Mouse (Mus musculus): ENCODE results near the gene Slc4a11.
"Not testable (repeated sequence)": the region's sequence is repeated elsewhere in the genome, so short reads cannot be mapped to it uniquely, and the experiment has no call there.

Slc4a11 gene

GRCm38 (mm10) chr2:130656536-130656935, 40.8 kb downstream of the Slc4a11 start:
- H3K27me3 ChIP-seq (ENCODE audit: control insufficient read depth, insufficient read depth, low read length, poor library complexity, severe bottlenecking), result no peaks in the 10 kb centered on the region
- peaks cover 15% of the 10 kb centered on the region for H3K36me3 ChIP-seq (ENCODE audit: control insufficient read depth, insufficient read depth, low read length, poor library complexity, severe bottlenecking)
- no peak for DNase-seq (ENCODE audit: low read depth, low spot score)

- no peak for DNase-seq (ENCODE audit: low read depth, low spot score)
- H3K27me3 ChIP-seq (ENCODE audit: control insufficient read depth, insufficient read depth, low read length, poor library complexity, severe bottlenecking), result no peaks in the 10 kb centered on the region
- peaks cover 12% of the 10 kb centered on the region for H3K36me3 ChIP-seq (ENCODE audit: control insufficient read depth, insufficient read depth, low read length, poor library complexity, severe bottlenecking)
These were observed 41.5 kb downstream of the Slc4a11 start for GRCm38 (mm10) chr2:130655660-130656339.

- peaks cover 11% of the 10 kb centered on the region for H3K36me3 ChIP-seq (ENCODE audit: control insufficient read depth, insufficient read depth, low read length, poor library complexity, severe bottlenecking)
- no peaks in the 10 kb centered on the region for H3K27me3 ChIP-seq (ENCODE audit: control insufficient read depth, insufficient read depth, low read length, poor library complexity, severe bottlenecking)
- DNase-seq (ENCODE audit: low read depth, low spot score), result no peak
These were observed 43.6 kb downstream of the Slc4a11 start for GRCm38 (mm10) chr2:130653760-130654159.

GRCm38 (mm10) chr2:130653303-130653702, 44.0 kb downstream of the Slc4a11 start:
- peaks cover 11% of the 10 kb centered on the region for H3K36me3 ChIP-seq (ENCODE audit: control insufficient read depth, insufficient read depth, low read length, poor library complexity, severe bottlenecking)
- no peaks in the 10 kb centered on the region for H3K27me3 ChIP-seq (ENCODE audit: control insufficient read depth, insufficient read depth, low read length, poor library complexity, severe bottlenecking)
- DNase-seq (ENCODE audit: low read depth, low spot score), result no peak

GRCm38 (mm10) chr2:130649028-130649427, 48.3 kb downstream of the Slc4a11 start:
- not testable (repeated sequence) for H3K27me3 ChIP-seq (ENCODE audit: control insufficient read depth, insufficient read depth, low read length, poor library complexity, severe bottlenecking); DNase-seq (ENCODE audit: low read depth, low spot score); H3K36me3 ChIP-seq (ENCODE audit: control insufficient read depth, insufficient read depth, low read length, poor library complexity, severe bottlenecking)

GRCm38 (mm10) chr2:130645198-130645597, 52.1 kb downstream of the Slc4a11 start:
- H3K36me3 ChIP-seq (ENCODE audit: control insufficient read depth, insufficient read depth, low read length, poor library complexity, severe bottlenecking), result no peaks in the 10 kb centered on the region
- DNase-seq (ENCODE audit: low read depth, low spot score), result no peak
- no peaks in the 10 kb centered on the region for H3K27me3 ChIP-seq (ENCODE audit: control insufficient read depth, insufficient read depth, low read length, poor library complexity, severe bottlenecking)

- Histone ChIP-seq H3K27me3 (ENCODE audit: control insufficient read depth, insufficient read depth, low read length, poor library complexity, severe bottlenecking) (no peaks in the 10 kb centered on the region), H3K36me3 (ENCODE audit: control insufficient read depth, insufficient read depth, low read length, poor library complexity, severe bottlenecking) (no peaks in the 10 kb centered on the region)
- DNase-seq (ENCODE audit: low read depth, low spot score), result peak; percentile 89
These were observed 54.5 kb downstream of the Slc4a11 start, which contains the start of gene Lzts3 for GRCm38 (mm10) chr2:130642684-130643369. Lzts3 (minus strand) TSS chr2:130642803.

- no peaks in the 10 kb centered on the region for H3K27me3 ChIP-seq (ENCODE audit: control insufficient read depth, insufficient read depth, low read length, poor library complexity, severe bottlenecking)
- peak; percentile 52 for DNase-seq (ENCODE audit: low read depth, low spot score)
- H3K36me3 ChIP-seq (ENCODE audit: control insufficient read depth, insufficient read depth, low read length, poor library complexity, severe bottlenecking), result no peaks in the 10 kb centered on the region
These were observed 55.1 kb downstream of the Slc4a11 start for GRCm38 (mm10) chr2:130642197-130642660.

- DNase-seq (ENCODE audit: low read depth, low spot score), result no peak
- H3K36me3 ChIP-seq (ENCODE audit: control insufficient read depth, insufficient read depth, low read length, poor library complexity, severe bottlenecking), result no peaks in the 10 kb centered on the region
- H3K27me3 ChIP-seq (ENCODE audit: control insufficient read depth, insufficient read depth, low read length, poor library complexity, severe bottlenecking), result no peaks in the 10 kb centered on the region
These were observed 55.8 kb downstream of the Slc4a11 start for GRCm38 (mm10) chr2:130641351-130642025.

GRCm38 (mm10) chr2:130639276-130639675, 58.0 kb downstream of the Slc4a11 start:
- Histone ChIP-seq H3K27me3 (ENCODE audit: control insufficient read depth, insufficient read depth, low read length, poor library complexity, severe bottlenecking) (no peaks in the 10 kb centered on the region), H3K36me3 (ENCODE audit: control insufficient read depth, insufficient read depth, low read length, poor library complexity, severe bottlenecking) (no peaks in the 10 kb centered on the region)
- DNase-seq (ENCODE audit: low read depth, low spot score), result no peak

- no peaks in the 10 kb centered on the region for H3K36me3 ChIP-seq (ENCODE audit: control insufficient read depth, insufficient read depth, low read length, poor library complexity, severe bottlenecking)
These were observed 59.2 kb downstream of the Slc4a11 start for GRCm38 (mm10) chr2:130638101-130638611.

GRCm38 (mm10) chr2:130635847-130636246, 61.5 kb downstream of the Slc4a11 start:
- H3K27me3 ChIP-seq (ENCODE audit: control insufficient read depth, insufficient read depth, low read length, poor library complexity, severe bottlenecking), result no peaks in the 10 kb centered on the region
- no peak for DNase-seq (ENCODE audit: low read depth, low spot score)
- no peaks in the 10 kb centered on the region for H3K36me3 ChIP-seq (ENCODE audit: control insufficient read depth, insufficient read depth, low read length, poor library complexity, severe bottlenecking)

More at GRCm38 (mm10) chr2:130638101-130638611, 59.2 kb downstream of the Slc4a11 start:
- H3K27me3 ChIP-seq (ENCODE audit: control insufficient read depth, insufficient read depth, low read length, poor library complexity, severe bottlenecking), result no peaks in the 10 kb centered on the region
- DNase-seq (ENCODE audit: low read depth, low spot score), result no peak

GRCm38 (mm10) chr2:130634739-130635411, 62.4 kb downstream of the Slc4a11 start:
- DNase-seq (ENCODE audit: low read depth, low spot score), result peak; percentile 49
- H3K36me3 ChIP-seq (ENCODE audit: control insufficient read depth, insufficient read depth, low read length, poor library complexity, severe bottlenecking), result no peaks in the 10 kb centered on the region
- no peaks in the 10 kb centered on the region for H3K27me3 ChIP-seq (ENCODE audit: control insufficient read depth, insufficient read depth, low read length, poor library complexity, severe bottlenecking)
